Mouse (Mus musculus) C2C12 (cell line): ENCODE data around the gene Rnase12. TPM values are rescaled to one million over a fixed set of nuclear protein-coding genes. Genes with fewer than 3 reads are reported as not detected.

ENCODE experiments used
- H3K27me3 ChIP-seq: one replicate; pipeline ENCODE4 v1.6.1; 2011; ENCODE audit not compliant: control insufficient read depth, insufficient read depth, insufficient read length
- H3K36me3 ChIP-seq: one replicate; pipeline ENCODE4 v1.6.1; 2011; ENCODE audit not compliant: control insufficient read depth, insufficient read depth
- H3K4me3 ChIP-seq: one replicate; pipeline ENCODE4 v1.5.1; 2011; ENCODE audit warnings: mild to moderate bottlenecking, control low read depth; ENCODE audit not compliant: poor library complexity, insufficient read depth, severe bottlenecking
- H3K79me2 ChIP-seq: one replicate; pipeline ENCODE4 v1.6.1; 2011; ENCODE audit not compliant: control insufficient read depth, insufficient read depth
- H3K79me3 ChIP-seq: one replicate; pipeline ENCODE4 v1.6.1; 2011; ENCODE audit warnings: low read depth, control low read depth
- H3ac ChIP-seq: one replicate; pipeline ENCODE3; 2011; ENCODE audit warnings: low read depth; ENCODE audit not compliant: control insufficient read depth, insufficient read length
- CEBPB ChIP-seq: IDR thresholded peaks from one replicate; pipeline ENCODE4 v1.6.1; 2011; ENCODE audit warnings: low read depth, mild to moderate bottlenecking, control low read depth, moderate library complexity
- CTCF ChIP-seq: IDR thresholded peaks from one replicate; pipeline ENCODE4 v1.5.1; 2011; ENCODE audit not compliant: control insufficient read depth, insufficient read depth, insufficient read length
- FOSL1 ChIP-seq: IDR thresholded peaks from one replicate; pipeline ENCODE4 v1.8.0; 2011; ENCODE audit warnings: mild to moderate bottlenecking, low read length; ENCODE audit not compliant: poor library complexity, insufficient read depth, severe bottlenecking
- MAX ChIP-seq: IDR thresholded peaks from one replicate; pipeline ENCODE4 v1.6.1; 2011; ENCODE audit warnings: mild to moderate bottlenecking, control low read depth
- MYOD1 ChIP-seq: IDR thresholded peaks from one replicate; pipeline ENCODE4 v1.6.1; 2011; ENCODE audit warnings: low read depth; ENCODE audit not compliant: control insufficient read depth, insufficient read length
- MYOG ChIP-seq: IDR thresholded peaks from one replicate; pipeline ENCODE4 v1.6.1; 2011; ENCODE audit not compliant: control insufficient read depth, insufficient read length; ENCODE audit errors: extremely low read depth
- USF1 ChIP-seq: IDR thresholded peaks from one replicate; pipeline ENCODE4 v1.6.1; 2011; ENCODE audit warnings: low read depth, mild to moderate bottlenecking, control low read depth, moderate library complexity
- polyA plus RNA-seq: library from polyadenylated mRNA; unstranded; fragments of >200 nt; fragmentation: generic; extraction: Trizol; gene quantifications from one replicate; pipeline ENCODE4 v1.2.1, GENCODE M21; 2012; ENCODE audit warnings: missing spikeins

The Rnase12 gene
- polyA plus RNA-seq, 1 experiment: not detected

DNA sequence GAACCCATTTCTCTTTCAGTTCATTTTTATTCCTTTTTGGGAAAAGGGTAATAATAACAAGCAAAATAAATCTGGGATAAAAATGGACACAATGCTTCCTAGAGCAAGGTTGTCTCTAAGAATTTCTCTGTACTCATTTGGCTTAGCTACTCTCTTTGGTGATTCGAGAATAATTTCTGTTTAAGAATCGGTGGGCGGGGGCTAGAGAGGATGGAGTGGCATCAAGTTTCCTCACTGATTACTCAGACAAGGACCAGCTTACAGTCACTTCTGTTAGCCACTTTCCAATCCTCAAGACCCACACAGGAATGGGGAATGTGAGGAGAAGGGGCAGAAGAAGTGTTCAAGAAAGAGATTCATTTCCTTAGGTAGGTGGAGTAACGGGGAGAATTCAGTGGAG is 48.7 kb downstream of the Rnase12 start:
- H3ac ChIP-seq: no peak overlapping the region
- H3K79me3 ChIP-seq: no peaks in the 10 kb centered on the region
- no peaks in the 10 kb centered on the region for H3K27me3 ChIP-seq
- no peak for TF ChIP-seq MYOG
- no peak for TF ChIP-seq MAX
- TF ChIP-seq MYOD1: no peak
- no peak for TF ChIP-seq FOSL1
- no peak for TF ChIP-seq USF1
- no peak for TF ChIP-seq CTCF
- TF ChIP-seq CEBPB: no peak
- no peaks in the 10 kb centered on the region for H3K79me2 ChIP-seq
- H3K36me3 ChIP-seq: no peaks in the 10 kb centered on the region
- H3K4me3 ChIP-seq: no peak overlapping the region

DNA sequence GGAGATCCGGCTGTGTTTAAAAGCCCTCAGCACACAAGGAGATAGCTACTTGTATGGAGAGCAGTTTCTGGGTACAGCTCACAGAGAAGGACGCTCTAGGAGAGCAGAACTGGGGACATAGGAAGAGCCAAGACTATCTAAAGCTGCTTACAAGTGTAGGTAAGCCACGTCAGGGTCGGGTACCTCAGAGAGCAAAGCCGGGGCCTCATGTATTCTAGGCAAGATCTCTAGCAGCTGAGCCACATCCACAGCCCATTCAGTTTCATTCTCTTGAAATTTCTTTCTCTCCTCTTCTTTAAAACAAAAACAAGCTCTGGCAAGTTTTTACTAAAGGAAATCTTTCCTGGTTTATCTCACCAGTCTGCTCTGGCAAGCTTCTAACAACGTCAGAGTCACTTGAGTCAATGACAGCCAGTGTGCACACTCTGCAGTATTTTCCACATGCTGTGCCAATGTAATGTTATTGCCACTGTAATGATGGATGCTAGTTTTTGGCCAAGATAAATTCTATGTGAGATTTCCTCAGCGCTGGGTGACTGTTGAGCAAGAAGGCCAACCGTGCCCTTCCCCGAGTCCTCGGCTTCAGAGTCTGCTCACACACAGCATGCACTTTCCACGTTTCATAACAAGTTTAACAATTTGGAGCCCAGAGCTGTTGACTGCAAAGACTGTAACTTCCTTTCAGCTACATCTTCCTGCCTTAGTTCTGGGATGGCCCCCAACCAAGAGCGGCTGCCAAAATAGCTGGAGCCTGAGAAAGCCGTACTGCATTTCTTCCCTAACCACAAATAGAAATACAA is 49.3 kb downstream of the Rnase12 start:
- no peak overlapping the region for H3K4me3 ChIP-seq

DNA sequence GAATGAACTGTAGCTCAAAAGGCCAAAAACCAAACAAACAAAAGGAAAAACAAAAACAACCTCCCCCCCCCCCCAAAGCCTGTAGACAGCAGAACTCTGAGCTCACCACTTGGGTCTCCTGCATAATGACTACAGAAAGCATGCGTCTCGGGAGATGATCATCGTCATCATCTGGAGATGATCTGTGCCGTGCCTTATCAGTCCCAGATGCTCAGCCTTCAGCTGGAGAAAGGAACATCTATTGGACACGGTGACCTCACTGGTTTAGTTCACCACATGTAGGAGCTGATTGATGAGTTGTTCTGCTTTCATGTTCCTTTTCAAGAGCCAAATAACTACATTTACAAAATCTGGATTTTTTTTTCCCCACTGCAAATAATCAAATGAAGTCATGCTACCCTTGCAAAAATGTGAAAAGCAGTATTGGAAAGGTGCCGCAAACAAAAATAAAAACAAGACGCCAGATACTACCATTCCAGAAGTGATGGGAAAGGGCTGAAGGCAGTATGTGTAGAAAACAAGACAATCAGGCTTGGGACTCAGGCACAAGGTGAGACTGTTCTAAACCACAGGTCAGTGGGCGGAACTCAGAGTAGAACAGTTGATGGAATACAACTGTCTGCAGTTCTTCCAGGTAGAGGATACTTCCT is 50.2 kb downstream of the Rnase12 start, which contains the start of gene Rnase10:
Rnase10 (plus strand) TSS at position 600 of the 650 bp plus-strand sequence.
- Histone ChIP-seq H3K79me2 (no peaks in the 10 kb centered on the region), H3ac (no peak within 1 kb of the TSS), H3K4me3 (no peak within 1 kb of the TSS), H3K27me3 (no peaks in the 10 kb centered on the region), H3K36me3 (no peaks in the 10 kb centered on the region), H3K79me3 (no peaks in the 10 kb centered on the region)
- TF ChIP-seq MYOD1 (no peak), CTCF (no peak), FOSL1 (no peak), MAX (no peak)

More for the DNA sequence above, 49.3 kb downstream of the Rnase12 start:
- Histone ChIP-seq H3K36me3 (no peaks in the 10 kb centered on the region), H3ac (no peak overlapping the region), H3K79me2 (no peaks in the 10 kb centered on the region), H3K79me3 (no peaks in the 10 kb centered on the region), H3K27me3 (no peaks in the 10 kb centered on the region)
- no peak for TF ChIP-seq MYOD1
- TF ChIP-seq MYOG: no peak
- no peak for TF ChIP-seq USF1
- no peak for TF ChIP-seq MAX
- no peak for TF ChIP-seq CEBPB
- no peak for TF ChIP-seq CTCF
- no peak for TF ChIP-seq FOSL1

Other genes with a start within 250 kb of the Rnase12 start
- 1.6 TPM for gene Ccnb1ip1, start 249.9 kb downstream of the Rnase12 start, polyA plus RNA-seq
- 18.2 TPM for gene Parp2, start 249.8 kb downstream of the Rnase12 start, polyA plus RNA-seq
- 9.9 TPM for gene Tep1, start 187.1 kb downstream of the Rnase12 start, polyA plus RNA-seq
- 0.26 TPM for gene Klhl33, start 160.2 kb downstream of the Rnase12 start, polyA plus RNA-seq
- 54.5 TPM for gene Osgep, start 132.8 kb downstream of the Rnase12 start, polyA plus RNA-seq
- 289 TPM for gene Apex1, start 132.7 kb downstream of the Rnase12 start, polyA plus RNA-seq
- gene Pip4p1, start 126.8 kb downstream of the Rnase12 start, polyA plus RNA-seq: 93.6 TPM
- gene Pnp, start 126.6 kb downstream of the Rnase12 start, polyA plus RNA-seq: 67.0 TPM
- gene Gm49342, start 113.1 kb downstream of the Rnase12 start, polyA plus RNA-seq: 27.3 TPM
- 0.29 TPM for gene Pnp2, start 101.7 kb downstream of the Rnase12 start, polyA plus RNA-seq
- gene Rnase10, start 49.9 kb downstream of the Rnase12 start, polyA plus RNA-seq: 0.19 TPM
- gene Rnase9, start 15.8 kb downstream of the Rnase12 start, polyA plus RNA-seq: not detected
- not detected for gene Rnase11, start 7.5 kb downstream of the Rnase12 start, polyA plus RNA-seq
- gene Olfr750, start 16.8 kb upstream of the Rnase12 start, polyA plus RNA-seq: not detected
- 14.5 TPM for gene Rnase4, start 33.4 kb upstream of the Rnase12 start, polyA plus RNA-seq
- 0.92 TPM for gene Ang, start 33.5 kb upstream of the Rnase12 start, polyA plus RNA-seq
- not detected for gene Eddm3b, start 56.8 kb upstream of the Rnase12 start, polyA plus RNA-seq
- gene Rnase6, start 66.2 kb upstream of the Rnase12 start, polyA plus RNA-seq: not detected
- gene Rnase1, start 89.1 kb upstream of the Rnase12 start, polyA plus RNA-seq: not detected
- gene Rnase2b, start 104.6 kb upstream of the Rnase12 start, polyA plus RNA-seq: not detected
- 1.7 TPM for gene Ang2, start 141.5 kb upstream of the Rnase12 start, polyA plus RNA-seq
- gene Ear14, start 145.7 kb upstream of the Rnase12 start, polyA plus RNA-seq: not detected
- gene Rnase2a, start 198.5 kb upstream of the Rnase12 start, polyA plus RNA-seq: not detected